Mouse (Mus musculus) heart, embryonic 14.5 days (tissue): ENCODE measurements around the gene Calm2. TPM values are rescaled to one million over a fixed set of nuclear protein-coding genes. Genes with fewer than 3 reads are reported as not detected.

ENCODE experiments used
- ATAC-seq: fragments of 200-750 bp; cut with Nextera tagmentation; 2 replicates; pipeline ENCODE4 v1.8.0; 2017; ENCODE audit warnings: low read depth, moderate TSS enrichment; ENCODE audit not compliant: insufficient number of reproducible peaks, insufficient read depth, low FRiP score
- H3K27ac ChIP-seq, 2 experiments: fragments of 200-500 bp in 1 of 2; fragments of 300-500 bp in 1 of 2; sonication (generic) in 1 of 2; replicated peaks in 1 of 2; 2 replicates each; pipeline ENCODE4 v1.5.1; 2012 to 2014; ENCODE audit warnings: low read depth in 2 of 2, low read length in 2 of 2, control low read depth in 1 of 2, mild to moderate bottlenecking in 1 of 2, mixed read lengths in 1 of 2; ENCODE audit not compliant: control insufficient read depth in 1 of 2, insufficient read depth in 1 of 2
- H3K27me3 ChIP-seq: fragments of 300-500 bp; sonication (generic); 2 replicates; pipeline ENCODE4 v1.6.1; 2014; ENCODE audit warnings: mild to moderate bottlenecking, low read length, control low read depth; ENCODE audit not compliant: control insufficient read depth, insufficient read depth
- H3K36me3 ChIP-seq: fragments of 300-500 bp; sonication (generic); 2 replicates; pipeline ENCODE4 v1.6.1; 2014; ENCODE audit warnings: mild to moderate bottlenecking, control low read depth, low read length, mixed read lengths; ENCODE audit not compliant: control insufficient read depth, insufficient read depth
- H3K4me1 ChIP-seq, 2 experiments: fragments of 200-500 bp in 1 of 2; fragments of 300-500 bp in 1 of 2; sonication (generic) in 1 of 2; 2 replicates each; pipeline ENCODE4 v1.6.1; 2012 to 2014; ENCODE audit warnings: low read length in 2 of 2, control low read depth in 1 of 2, mixed read lengths in 1 of 2; ENCODE audit not compliant: control insufficient read depth in 2 of 2, insufficient read depth in 2 of 2
- H3K4me2 ChIP-seq: fragments of 300-500 bp; sonication (generic); 2 replicates; pipeline ENCODE4 v1.6.1; 2014; ENCODE audit warnings: mild to moderate bottlenecking, low read length
- H3K4me3 ChIP-seq, 2 experiments: fragments of 200-500 bp in 1 of 2; fragments of 300-500 bp in 1 of 2; sonication (generic) in 1 of 2; 2 replicates each; pipeline ENCODE4 v1.5.1; 2012 to 2014; ENCODE audit warnings: low read length in 2 of 2, mild to moderate bottlenecking in 2 of 2, control low read depth in 1 of 2, low read depth in 1 of 2, moderate library complexity in 1 of 2; ENCODE audit not compliant: control insufficient read depth in 1 of 2, insufficient read depth in 1 of 2
- H3K9ac ChIP-seq: fragments of 300-500 bp; sonication (generic); 2 replicates; pipeline ENCODE4 v1.6.1; 2014; ENCODE audit warnings: mild to moderate bottlenecking, low read length
- H3K9me3 ChIP-seq: fragments of 300-500 bp; sonication (generic); 2 replicates; pipeline ENCODE4 v1.6.1; 2016; ENCODE audit warnings: low read length, control low read depth; ENCODE audit not compliant: control insufficient read depth
- WGBS: fragments of 180-500 bp; shearing (Covaris S2); extraction: QIAGEN DNeasy Blood & Tissue Kit; methylation state at CpG from one replicate; pipeline ENCODE4 v1.1.7; 2014; 5-methylcytosine and 5-hydroxymethylcytosine counted together
- polyA plus RNA-seq: library from polyadenylated mRNA; unstranded; fragments of >200 nt; fragmentation: Nextera tagmentation; extraction: Ambion mirVana; gene quantifications from 2 replicates; pipeline ENCODE4 v1.2.1, GENCODE M21; 2014

Calm2 gene
- 565 and 616 TPM in 2 replicates for polyA plus RNA-seq

GRCm38 (mm10) chr17:87446767-87447611, at the start of gene Calm2:
Gene Calm2, minus strand, starts transcription at chr17:87446935.
- Histone ChIP-seq H3K27me3 (no peaks in the 10 kb centered on the region), H3K9me3 (no peaks in the 10 kb centered on the region), H3K9ac (peak within 1 kb of the TSS; percentile 98), H3K27ac (peak within 1 kb of the TSS; percentile 97 to 98), H3K4me2 (peak within 1 kb of the TSS; percentile 79), H3K36me3 (peaks cover 7% of the 10 kb centered on the region; the same call in 1 of the 2 replicates), H3K4me1 (peaks cover 6 to 25% of the 10 kb centered on the region in 2 experiments; a peak in 3 of 4 replicates), H3K4me3 (peak within 1 kb of the TSS; percentile 87 to 95)
- under 1% methylated on average over 67 of the region's 69 CpGs for WGBS
- ATAC-seq = peak; percentile 89

- Histone ChIP-seq H3K4me3 (no peak overlapping the region), H3K36me3 (no peaks in the 10 kb centered on the region), H3K27ac (no peak overlapping the region), H3K4me1 (peaks cover 2 to 3% of the 10 kb centered on the region in 2 experiments; a peak in 1 of 4 replicates), H3K9me3 (no peaks in the 10 kb centered on the region), H3K27me3 (0 out of 2 replicates have a peak, but pooled peaks cover 2% of the 10 kb centered on the region), H3K4me2 (no peak overlapping the region), H3K9ac (no peak overlapping the region)
- 90% methylated on average over 4 of the region's 4 CpGs for WGBS
- no peak for ATAC-seq
Observed at GRCm38 (mm10) chr17:87495504-87495903, 48.8 kb upstream of the Calm2 start.

DNA sequence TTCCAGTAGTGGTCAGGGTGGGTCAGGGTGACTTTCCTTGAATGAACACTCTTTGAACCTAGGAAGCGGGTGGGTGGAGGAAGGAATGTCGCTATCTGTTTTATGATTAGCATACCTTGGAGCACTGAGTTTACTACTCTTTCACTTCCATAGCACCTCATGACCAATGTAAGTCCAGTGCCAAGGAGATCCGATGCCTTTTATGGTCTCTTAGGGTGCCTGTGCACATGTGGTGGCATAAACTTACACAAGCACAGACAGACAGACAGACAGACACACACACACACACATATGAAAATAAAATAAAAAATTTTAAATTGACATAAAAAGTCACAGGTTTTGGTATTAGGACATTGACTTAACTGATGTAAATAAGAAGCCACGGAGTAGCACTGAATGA, 47.6 kb upstream of the Calm2 start:
- Histone ChIP-seq H3K36me3 (no peaks in the 10 kb centered on the region), H3K27me3 (no peaks in the 10 kb centered on the region), H3K27ac (no peak overlapping the region), H3K4me1 (peaks cover 6 to 7% of the 10 kb centered on the region in 2 experiments; a peak in 3 of 4 replicates), H3K9me3 (no peaks in the 10 kb centered on the region), H3K9ac (no peak overlapping the region), H3K4me3 (no peak overlapping the region), H3K4me2 (no peak overlapping the region)
- no peak for ATAC-seq
- WGBS = 88% methylated on average over 4 of the region's 4 CpGs

GRCm38 (mm10) chr17:87492286-87492685, 45.6 kb upstream of the Calm2 start:
- no peaks in the 10 kb centered on the region for H3K36me3 ChIP-seq

DNA sequence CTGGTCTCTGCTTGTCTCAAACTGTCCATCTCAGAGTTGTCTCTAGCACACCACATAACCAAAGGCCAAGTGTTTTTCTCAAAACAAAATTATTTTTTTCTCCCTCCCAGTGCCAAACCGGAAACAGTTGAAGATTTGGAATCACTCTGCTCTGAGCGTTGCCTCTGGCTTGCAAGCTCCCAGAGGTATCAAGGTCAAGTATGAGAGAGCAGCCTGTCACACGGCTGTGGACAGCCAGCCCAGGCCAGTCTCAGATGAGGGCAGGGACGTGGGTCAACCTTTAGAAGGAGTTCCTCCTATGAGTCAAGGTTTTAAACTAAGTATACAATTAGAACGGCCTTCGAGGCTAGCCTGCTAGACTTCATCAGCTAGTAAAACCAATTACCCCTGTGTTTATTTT, 43.6 kb upstream of the Calm2 start:
- no peak overlapping the region for H3K27ac ChIP-seq
- no peaks in the 10 kb centered on the region for H3K36me3 ChIP-seq
- 18% methylated on average over 6 of the region's 6 CpGs for WGBS
- no peak overlapping the region for H3K4me2 ChIP-seq
- H3K4me3 ChIP-seq = no peak overlapping the region
- H3K9me3 ChIP-seq = no peaks in the 10 kb centered on the region
- H3K9ac ChIP-seq = peak overlapping the region; percentile 16; the same call in 1 of the 2 replicates
- no peak; the same call in 1 of the 2 replicates for ATAC-seq
- no peaks in the 10 kb centered on the region for H3K27me3 ChIP-seq
- H3K4me1 ChIP-seq = peaks cover 6 to 7% of the 10 kb centered on the region in 2 experiments; a peak in 3 of 4 replicates

More at GRCm38 (mm10) chr17:87492286-87492685, 45.6 kb upstream of the Calm2 start:
- ATAC-seq = no peak
- 73% methylated on average over 4 of the region's 4 CpGs for WGBS
- Histone ChIP-seq H3K4me3 (no peak overlapping the region), H3K27ac (no peak overlapping the region), H3K4me2 (no peak overlapping the region), H3K27me3 (no peaks in the 10 kb centered on the region), H3K9me3 (no peaks in the 10 kb centered on the region), H3K4me1 (peaks cover 6 to 7% of the 10 kb centered on the region in 2 experiments; a peak in 3 of 4 replicates), H3K9ac (no peak overlapping the region)

- WGBS = 89% methylated on average over 5 of the region's 5 CpGs
- Histone ChIP-seq H3K4me1 (peaks cover 4 to 7% of the 10 kb centered on the region in 2 experiments; a peak in 2 of 4 replicates), H3K4me3 (no peak overlapping the region), H3K9me3 (no peaks in the 10 kb centered on the region), H3K27me3 (no peaks in the 10 kb centered on the region), H3K27ac (no peak overlapping the region), H3K36me3 (no peaks in the 10 kb centered on the region), H3K9ac (no peak overlapping the region), H3K4me2 (no peak overlapping the region)
- ATAC-seq = no peak
Observed at GRCm38 (mm10) chr17:87485751-87486150, 39.0 kb upstream of the Calm2 start.

DNA sequence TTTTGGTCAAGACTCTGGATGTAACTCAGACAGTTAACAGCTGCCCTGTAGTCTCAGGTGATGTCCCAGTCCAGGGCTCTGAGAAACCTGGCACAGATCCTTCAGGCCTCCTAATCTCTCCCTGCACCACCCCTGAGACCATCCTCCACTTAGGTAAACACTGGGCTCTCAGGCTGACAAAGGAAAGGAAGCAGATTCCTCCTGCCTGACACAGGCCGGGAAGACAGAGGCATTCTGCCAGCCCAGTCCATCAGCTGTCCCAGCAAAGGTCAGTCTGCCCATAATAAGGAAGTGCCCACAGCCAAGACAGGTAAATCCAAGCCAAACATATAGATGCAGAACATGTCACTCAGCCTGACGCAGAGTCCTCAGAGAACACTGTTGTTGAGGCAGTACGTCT, 36.1 kb upstream of the Calm2 start:
- Histone ChIP-seq H3K4me2 (no peak overlapping the region), H3K9me3 (no peaks in the 10 kb centered on the region), H3K36me3 (no peaks in the 10 kb centered on the region), H3K4me3 (no peak overlapping the region), H3K27me3 (no peaks in the 10 kb centered on the region), H3K4me1 (peaks cover 0 to 3% of the 10 kb centered on the region in 2 experiments; a peak in 1 of 4 replicates), H3K27ac (no peak overlapping the region), H3K9ac (no peak overlapping the region)
- ATAC-seq = no peak; the same call in 1 of the 2 replicates
- WGBS = 52% methylated on average over 3 of the region's 3 CpGs
